Mouse (Mus musculus) skeletal muscle tissue, adult 2 months (tissue): Measurements from ENCODE around the gene Rfx3.

Source experiments
- DNase-seq: peaks from one replicate; pipeline ENCODE4 v3.0.0-alpha.2; 2012; ENCODE audit warnings: low read depth, low spot score

Gene Rfx3

GRCm38 (mm10) chr19:27716274-27716673, 294.7 kb downstream of the Rfx3 start:
- DNase-seq: no peak
